Mouse (Mus musculus) CH12.LX (cell line): ENCODE data around the gene Znhit2. TPM values are rescaled to one million over a fixed set of nuclear protein-coding genes. Genes with fewer than 3 reads are reported as not detected.

Experiments
- DNase-seq: peaks from one replicate; pipeline ENCODE4 v3.0.0-alpha.2; 2013; ENCODE audit errors: extremely low read depth
- H3K27ac ChIP-seq: 2 replicates; pipeline ENCODE4 v1.5.1; 2012; ENCODE audit warnings: low read depth, mild to moderate bottlenecking, control low read depth, moderate library complexity; ENCODE audit not compliant: insufficient read depth
- H3K27me3 ChIP-seq: replicated peaks from 2 replicates; pipeline ENCODE3; 2012; ENCODE audit warnings: inconsistent platforms
- H3K36me3 ChIP-seq, 2 experiments: replicated peaks in 1 of 2; 2 replicates each; pipeline versions ENCODE3 to v1.6.1; 2012; ENCODE audit warnings: inconsistent platforms in 1 of 2, low read length in 1 of 2, mild to moderate bottlenecking in 1 of 2, mixed read lengths in 1 of 2, moderate library complexity in 1 of 2; ENCODE audit not compliant: control insufficient read depth in 1 of 2, insufficient read depth in 1 of 2
- H3K4me1 ChIP-seq, 2 experiments: 2 replicates each; pipeline ENCODE4 v1.6.1; 2012; ENCODE audit warnings: inconsistent platforms in 1 of 2, moderate library complexity in 1 of 2; ENCODE audit not compliant: insufficient read depth in 2 of 2, control insufficient read depth in 1 of 2
- H3K4me2 ChIP-seq: 2 replicates; pipeline ENCODE4 v1.6.1; 2012; ENCODE audit warnings: low read depth, mild to moderate bottlenecking, control low read depth; ENCODE audit not compliant: poor library complexity, insufficient read depth, severe bottlenecking
- H3K4me3 ChIP-seq, 3 experiments: fragments of 150-350 bp in 1 of 3; sonication (generic) in 1 of 3; replicated peaks in 1 of 3; 2 replicates each; pipeline versions ENCODE3 to v1.5.1; 2011 to 2012; ENCODE audit warnings: low read depth in 2 of 3, low read length in 2 of 3, mild to moderate bottlenecking in 2 of 3, moderate library complexity in 2 of 3, control low read depth in 1 of 3, improper control_type of control experiment in 1 of 3, inconsistent platforms in 1 of 3, mixed read lengths in 1 of 3; ENCODE audit not compliant: poor library complexity in 1 of 3
- H3K79me2 ChIP-seq: replicated peaks from 2 replicates; pipeline ENCODE4 v1.6.1; 2012; ENCODE audit warnings: mild to moderate bottlenecking, moderate library complexity; ENCODE audit not compliant: control insufficient read depth, poor library complexity, insufficient read depth, severe bottlenecking; ENCODE audit errors: extremely low read depth
- H3K9ac ChIP-seq: 2 replicates; pipeline ENCODE4 v1.6.1; 2012; ENCODE audit warnings: low read depth, mild to moderate bottlenecking, control low read depth, moderate library complexity; ENCODE audit not compliant: insufficient read depth
- H3K9me3 ChIP-seq: replicated peaks from 2 replicates; pipeline ENCODE3; 2012; ENCODE audit warnings: low read length, inconsistent platforms, mixed read lengths
- BHLHE40 ChIP-seq: IDR thresholded peaks from 2 replicates; pipeline ENCODE4 v1.6.1; 2011; ENCODE audit warnings: mild to moderate bottlenecking, low read depth, low read length, improper control_type of control experiment
- CHD1 ChIP-seq: IDR thresholded peaks from 2 replicates; pipeline ENCODE4 v1.6.1; 2012; ENCODE audit warnings: low read depth, low read length, improper control_type of control experiment, inconsistent platforms
- CHD2 ChIP-seq: IDR thresholded peaks from 2 replicates; pipeline ENCODE4 v1.6.1; 2011; ENCODE audit warnings: low read length, improper control_type of control experiment
- E2F4 ChIP-seq: IDR thresholded peaks from 2 replicates; pipeline ENCODE4 v1.6.1; 2011; ENCODE audit warnings: low read depth, low read length, improper control_type of control experiment; ENCODE audit not compliant: insufficient replicate concordance
- ELF1 ChIP-seq: IDR thresholded peaks from 2 replicates; pipeline ENCODE4 v1.6.1; 2014; ENCODE audit warnings: low read depth, mild to moderate bottlenecking, inconsistent platforms, low read length, improper control_type of control experiment
- EP300 ChIP-seq: IDR thresholded peaks from 2 replicates; pipeline ENCODE4 v1.6.1; 2011; ENCODE audit warnings: low read length, improper control_type of control experiment
- HCFC1 ChIP-seq: IDR thresholded peaks from 2 replicates; pipeline ENCODE4 v1.6.1; 2012; ENCODE audit warnings: low read depth, mild to moderate bottlenecking, inconsistent platforms, low read length, improper control_type of control experiment
- JUN ChIP-seq: IDR thresholded peaks from 2 replicates; pipeline ENCODE4 v1.6.1; 2011; ENCODE audit warnings: low read depth, mild to moderate bottlenecking, low read length, improper control_type of control experiment, moderate library complexity; ENCODE audit not compliant: insufficient read depth
- JUND ChIP-seq: conservative IDR thresholded peaks from 2 replicates; pipeline ENCODE4 v1.6.1; 2011; ENCODE audit warnings: low read depth, low read length, improper control_type of control experiment
- KAT2A ChIP-seq: IDR thresholded peaks from 2 replicates; pipeline ENCODE4 v1.6.1; 2012; ENCODE audit warnings: low read length, improper control_type of control experiment, inconsistent platforms; ENCODE audit not compliant: insufficient replicate concordance
- MAFK ChIP-seq: IDR thresholded peaks from 2 replicates; pipeline ENCODE4 v1.6.1; 2011; ENCODE audit warnings: low read length, improper control_type of control experiment; ENCODE audit not compliant: insufficient replicate concordance
- MAX ChIP-seq: IDR thresholded peaks from 2 replicates; pipeline ENCODE4 v1.6.1; 2011; ENCODE audit warnings: low read length, improper control_type of control experiment
- MAZ ChIP-seq: IDR thresholded peaks from 2 replicates; pipeline ENCODE4 v1.6.1; 2012; ENCODE audit warnings: low read depth, mild to moderate bottlenecking, inconsistent platforms, low read length, improper control_type of control experiment, moderate library complexity
- MEF2A ChIP-seq: IDR thresholded peaks from 2 replicates; pipeline ENCODE4 v1.6.1; 2014; ENCODE audit warnings: low read depth, mild to moderate bottlenecking, inconsistent platforms, low read length, improper control_type of control experiment, borderline replicate concordance
- MXI1 ChIP-seq: IDR thresholded peaks from 2 replicates; pipeline ENCODE4 v1.6.1; 2011; ENCODE audit warnings: mild to moderate bottlenecking, low read depth, low read length, improper control_type of control experiment
- MYC ChIP-seq: IDR thresholded peaks from 2 replicates; pipeline ENCODE4 v1.6.1; 2011; ENCODE audit warnings: low read depth, mild to moderate bottlenecking, improper control_type of control experiment, low read length
- NELFE ChIP-seq: IDR thresholded peaks from 2 replicates; pipeline ENCODE4 v1.6.1; 2011; ENCODE audit warnings: low read depth, low read length, improper control_type of control experiment
- NRF1 ChIP-seq: IDR thresholded peaks from 2 replicates; pipeline ENCODE4 v1.6.1; 2014; ENCODE audit warnings: low read depth, mild to moderate bottlenecking, inconsistent platforms, low read length, improper control_type of control experiment, moderate library complexity
- PAX5 ChIP-seq: IDR thresholded peaks from 2 replicates; pipeline ENCODE4 v1.6.1; 2012; ENCODE audit warnings: low read length, inconsistent platforms, mixed read lengths
- POLR2A ChIP-seq: IDR thresholded peaks from 2 replicates; pipeline ENCODE4 v1.6.1; 2011; ENCODE audit warnings: low read depth, mild to moderate bottlenecking, improper control_type of control experiment, low read length
- POLR2AphosphoS2 ChIP-seq: IDR thresholded peaks from 2 replicates; pipeline ENCODE4 v1.6.1; 2011; ENCODE audit warnings: low read depth, low read length, improper control_type of control experiment
- RAD21 ChIP-seq: IDR thresholded peaks from 2 replicates; pipeline ENCODE4 v1.6.1; 2011; ENCODE audit warnings: low read depth, mild to moderate bottlenecking, low read length, improper control_type of control experiment, moderate library complexity
- RCOR1 ChIP-seq: conservative IDR thresholded peaks from 2 replicates; pipeline ENCODE4 v1.6.1; 2012; ENCODE audit warnings: low read depth, mild to moderate bottlenecking, inconsistent platforms, low read length, improper control_type of control experiment
- SIN3A ChIP-seq: IDR thresholded peaks from 2 replicates; pipeline ENCODE4 v1.6.1; 2012; ENCODE audit warnings: low read length, improper control_type of control experiment, inconsistent platforms
- SMC3 ChIP-seq: IDR thresholded peaks from 2 replicates; pipeline ENCODE4 v1.6.1; 2011; ENCODE audit warnings: low read depth, low read length, improper control_type of control experiment
- TBP ChIP-seq: conservative IDR thresholded peaks from 2 replicates; pipeline ENCODE4 v1.6.1; 2011; ENCODE audit warnings: low read depth, low read length, improper control_type of control experiment
- TCF12 ChIP-seq: IDR thresholded peaks from 2 replicates; pipeline ENCODE4 v1.6.1; 2014; ENCODE audit warnings: low read depth, mild to moderate bottlenecking, inconsistent platforms, low read length, improper control_type of control experiment
- UBTF ChIP-seq: IDR thresholded peaks from 2 replicates; pipeline ENCODE4 v1.6.1; 2012; ENCODE audit warnings: low read depth, mild to moderate bottlenecking, inconsistent platforms, low read length, improper control_type of control experiment, moderate library complexity
- USF1 ChIP-seq: IDR thresholded peaks from 2 replicates; pipeline ENCODE4 v1.6.1; 2014; ENCODE audit warnings: low read depth, mild to moderate bottlenecking, inconsistent platforms, low read length, improper control_type of control experiment
- ZC3H11A ChIP-seq: IDR thresholded peaks from 2 replicates; pipeline ENCODE4 v1.6.1; 2012; ENCODE audit warnings: low read depth, mild to moderate bottlenecking, inconsistent platforms, low read length, improper control_type of control experiment
- ZMIZ1 ChIP-seq: IDR thresholded peaks from 2 replicates; pipeline ENCODE4 v1.6.1; 2012; ENCODE audit warnings: low read depth, mild to moderate bottlenecking, inconsistent platforms, low read length, improper control_type of control experiment
- ZNF384 ChIP-seq: IDR thresholded peaks from 2 replicates; pipeline ENCODE4 v1.6.1; 2012; ENCODE audit warnings: low read depth, low read length, improper control_type of control experiment, inconsistent platforms
- dilution Hi-C: fragments of 300-500 bp; cut with MboI; formaldehyde crosslinking; loops from 2 replicates; pipeline ENCODE4 v1.14.3; 2020; ENCODE audit warnings: low sequenced_read_pairs; ENCODE audit not compliant: extremely low pct_unique_long_range_greater_than_20kb, extremely low pct_ligation_motif_present
- in situ Hi-C: fragments of 300-500 bp; cut with MboI; formaldehyde crosslinking; loops from 3 replicates; pipeline ENCODE4 v1.14.3; 2019; ENCODE audit warnings: low sequenced_read_pairs, low pct_ligation_motif_present, low pct_unique_long_range_greater_than_20kb, mixed read lengths
- polyA plus RNA-seq: library from polyadenylated mRNA; unstranded; fragments of >175 nt; gene quantifications from 2 replicates; pipeline ENCODE4 v1.2.1, GENCODE M21; 2012; ENCODE audit warnings: low read depth; ENCODE audit not compliant: insufficient read length
- total RNA-seq, 2 experiments: library from RNA; depleted of rRNA; stranded (reverse); fragments of 300-350 nt in 1 of 2; fragments of >200 nt in 1 of 2; gene quantifications; 2 replicates each; pipeline ENCODE4 v1.2.3; 2012 to 2014

Znhit2 gene
- total and polyA plus RNA-seq, 3 experiments, result 20.1 to 29.2 (median 22.6) TPM

- no peak for TF ChIP-seq CHD1
- no peak for TF ChIP-seq JUN
- no peak for TF ChIP-seq ZNF384
- TF ChIP-seq POLR2A, result no peak
- no peak for TF ChIP-seq TCF12
- TF ChIP-seq NRF1, result no peak
- TF ChIP-seq MAX, result no peak
- no peaks in the 10 kb centered on the region for H3K9me3 ChIP-seq
- no peaks in the 10 kb centered on the region for H3K27me3 ChIP-seq
- no peak for DNase-seq
- no peak overlapping the region for H3K4me2 ChIP-seq
- no peak overlapping the region for H3K27ac ChIP-seq
- peaks cover 11 to 31% of the 10 kb centered on the region in 2 experiments for H3K4me1 ChIP-seq
- H3K9ac ChIP-seq, result no peak overlapping the region
- no peak overlapping the region for H3K4me3 ChIP-seq
- H3K36me3 ChIP-seq, result peaks cover 14 to 44% of the 10 kb centered on the region in 2 experiments
- no peaks in the 10 kb centered on the region for H3K79me2 ChIP-seq
- dilution Hi-C loops (no loop called here), in situ Hi-C loops (no loop called here)
Measured at GRCm38 (mm10) chr19:6013691-6014090, 47.3 kb upstream of the Znhit2 start.

GRCm38 (mm10) chr19:6014991-6015510 is 45.9 kb upstream of the Znhit2 start:
- Histone ChIP-seq H3K4me3 (peak overlapping the region; percentile 57 to 80 (median 70)), H3K36me3 (peaks cover 11 to 34% of the 10 kb centered on the region in 2 experiments), H3K27me3 (no peaks in the 10 kb centered on the region)
- dilution Hi-C loops, result no loop called here
- peak; percentile 35 for DNase-seq
- TF ChIP-seq EP300, result no peak
- TF ChIP-seq ELF1, result peak; percentile 90
- TF ChIP-seq POLR2A, result peak; percentile 55; the same call in 1 of the 2 replicates
- no peak for TF ChIP-seq KAT2A
- no peak for TF ChIP-seq MAX
- peak; percentile 51; the same call in 1 of the 2 replicates for TF ChIP-seq HCFC1
- no peak for TF ChIP-seq JUND
- TF ChIP-seq SIN3A, result peak; percentile 44; the same call in 1 of the 2 replicates
- TF ChIP-seq CHD1, result no peak
- no peak for TF ChIP-seq ZC3H11A
- no peak for TF ChIP-seq UBTF
- TF ChIP-seq NELFE, result peak; percentile 61; the same call in 1 of the 2 replicates
- no peak for TF ChIP-seq PAX5
- TF ChIP-seq MXI1, result no peak
- no peak for TF ChIP-seq MEF2A
- TF ChIP-seq RAD21, result no peak
- TF ChIP-seq ZMIZ1, result no peak
- no peak for TF ChIP-seq TBP
- no peak for TF ChIP-seq MAZ
- no peak for TF ChIP-seq MYC
- TF ChIP-seq CHD2, result no peak
- TF ChIP-seq RCOR1, result no peak
- no peak for TF ChIP-seq NRF1
- TF ChIP-seq TCF12, result no peak
- no peak for TF ChIP-seq BHLHE40
- no peak for TF ChIP-seq ZNF384
- TF ChIP-seq POLR2AphosphoS2, result no peak
- no peak for TF ChIP-seq SMC3
- no peak for TF ChIP-seq USF1
- TF ChIP-seq E2F4, result no peak
- no peak for TF ChIP-seq MAFK
- TF ChIP-seq, all 38 proteins: peak for 5
- Histone ChIP-seq H3K4me1 (peaks cover 11 to 38% of the 10 kb centered on the region in 2 experiments), H3K27ac (0 out of 2 replicates have a peak overlapping the region, but pooled peaks have one; percentile 8), H3K9ac (peak overlapping the region; percentile 81), H3K4me2 (peak overlapping the region; percentile 63), H3K9me3 (no peaks in the 10 kb centered on the region), H3K79me2 (no peaks in the 10 kb centered on the region)
- in situ Hi-C loops, result loop anchor here (5.0 kb wide), 2 partner anchors 53 to 93 kb away; partner anchors contain the start of genes Cdc42ep2 and Pola2
